In genomic region chr7:132193606-132194005, GRCm38 (mm10) we compare ENCODE assay signal across 23 mouse cellular contexts. TPM values are rescaled to one million over a fixed set of nuclear protein-coding genes. Genes with fewer than 3 reads are reported as not detected.
DNase-seq lines count a peak whose midpoint lies in the region; ATAC-seq lines count a peak whose summit lies in the region.
"Had no signal": no experiment of that assay in that cellular context is flagged by ENCODE, and none has a peak within 500 bp of the region (broad histone marks: within the 10 kb centered on the region; RNA-seq: fewer than 3 reads in every experiment).

No protein-coding gene starts in this region.

- WGBS in heart, embryonic 11.5 days (ENCODE audit: insufficient replicate concordance) = 92% methylated on average over 2 of the region's 2 CpGs
- WGBS in midbrain, embryonic 11.5 days = 95% methylated on average over 2 of the region's 2 CpGs
- 98% methylated on average over 2 of the region's 2 CpGs for WGBS in midbrain, embryonic 16.5 days

- H3K9ac ChIP-seq in heart, embryonic 11.5 days (ENCODE audit: low read depth, low read length) = no peak overlapping the region
- no peak overlapping the region for H3K9ac ChIP-seq in midbrain, embryonic 11.5 days (ENCODE audit: low read length)
- no peak overlapping the region for H3K9ac ChIP-seq in midbrain, embryonic 16.5 days (ENCODE audit: low read depth, low read length)
- H3K9ac ChIP-seq: hindbrain, embryonic 12.5 days; liver, embryonic 15.5 days; lung, embryonic 15.5 days; neural tube, embryonic 15.5 days had no signal

- H3K36me3 ChIP-seq in heart, embryonic 11.5 days (ENCODE audit: control insufficient read depth, insufficient read depth, low read length) = no peaks in the 10 kb centered on the region
- no peaks in the 10 kb centered on the region for H3K36me3 ChIP-seq in midbrain, embryonic 11.5 days (ENCODE audit: control insufficient read depth, insufficient read depth, low read length)
- H3K36me3 ChIP-seq in midbrain, embryonic 16.5 days (ENCODE audit: control insufficient read depth, insufficient read depth, low read length) = no peaks in the 10 kb centered on the region
- H3K36me3 ChIP-seq: hindbrain, embryonic 12.5 days; limb, embryonic 10.5 days; liver, embryonic 15.5 days; lung, embryonic 15.5 days; neural tube, embryonic 15.5 days had no signal

- H3K27me3 ChIP-seq in heart, embryonic 11.5 days (ENCODE audit: control insufficient read depth, insufficient read depth, low read length) = no peaks in the 10 kb centered on the region
- H3K27me3 ChIP-seq in midbrain, embryonic 11.5 days (ENCODE audit: control insufficient read depth, insufficient read depth, low read length) = no peaks in the 10 kb centered on the region
- no peaks in the 10 kb centered on the region for H3K27me3 ChIP-seq in midbrain, embryonic 16.5 days (ENCODE audit: control insufficient read depth, insufficient read depth, low read depth, low read length)
- H3K27me3 ChIP-seq: hindbrain, embryonic 12.5 days; liver, embryonic 15.5 days; lung, embryonic 15.5 days had no signal

- no peak for ATAC-seq in heart, embryonic 11.5 days (replicated peaks; ENCODE audit: insufficient number of reproducible peaks, low FRiP score, low TSS enrichment)
- ATAC-seq in midbrain, embryonic 11.5 days (ENCODE audit: low FRiP score) = no peak
- ATAC-seq in midbrain, embryonic 16.5 days = no peak
- no peak for ATAC-seq in erythroid progenitor cell, adult 5-6 weeks (replicated peaks; ENCODE audit: low FRiP score, poor library complexity, severe bottlenecking)

- no peak overlapping the region for H3K4me2 ChIP-seq in heart, embryonic 11.5 days
- H3K4me2 ChIP-seq in midbrain, embryonic 11.5 days = no peak overlapping the region
- H3K4me2 ChIP-seq in midbrain, embryonic 16.5 days (ENCODE audit: low read length) = no peak overlapping the region
- H3K4me2 ChIP-seq: hindbrain, embryonic 12.5 days; liver, embryonic 15.5 days; lung, embryonic 15.5 days; neural tube, embryonic 15.5 days had no signal

- H3K4me3 ChIP-seq in heart, embryonic 11.5 days (ENCODE audit: low read depth, low read length) = no peak overlapping the region
- no peak overlapping the region for H3K4me3 ChIP-seq in midbrain, embryonic 11.5 days (ENCODE audit: low read depth, low read length)
- H3K4me3 ChIP-seq in midbrain, embryonic 16.5 days (ENCODE audit: low read depth, low read length) = no peak overlapping the region
- H3K4me3 ChIP-seq: hindbrain, embryonic 12.5 days; limb, embryonic 10.5 days; liver, embryonic 15.5 days; lung, embryonic 15.5 days; neural tube, embryonic 15.5 days had no signal

- no peaks in the 10 kb centered on the region for H3K4me1 ChIP-seq in heart, embryonic 11.5 days (ENCODE audit: control insufficient read depth, insufficient read depth, low read length)
- no peaks in the 10 kb centered on the region for H3K4me1 ChIP-seq in midbrain, embryonic 11.5 days (ENCODE audit: control insufficient read depth, insufficient read depth, low read length)
- H3K4me1 ChIP-seq in midbrain, embryonic 16.5 days (ENCODE audit: control insufficient read depth, insufficient read depth, low read length) = no peaks in the 10 kb centered on the region
- H3K4me1 ChIP-seq: liver, embryonic 15.5 days; lung, embryonic 15.5 days; neural tube, embryonic 15.5 days had no signal

- H3K9me3 ChIP-seq in heart, embryonic 11.5 days (replicated peaks; ENCODE audit: control insufficient read depth, low read length) = no peaks in the 10 kb centered on the region
- no peaks in the 10 kb centered on the region for H3K9me3 ChIP-seq in midbrain, embryonic 11.5 days (ENCODE audit: control insufficient read depth, low read length)
- no peaks in the 10 kb centered on the region for H3K9me3 ChIP-seq in midbrain, embryonic 16.5 days (replicated peaks; ENCODE audit: control insufficient read depth, low read length, poor library complexity, severe bottlenecking)
- H3K9me3 ChIP-seq: hindbrain, embryonic 12.5 days; limb, embryonic 10.5 days; liver, embryonic 15.5 days; lung, embryonic 15.5 days; neural tube, embryonic 15.5 days had no signal

- peak; percentile 25 for DNase-seq in adrenal gland, adult 2 months
- DNase-seq in adrenal gland, postnatal 25 days = no peak
- DNase-seq in heart, adult 18-20 months = peak; percentile 53 to 66
- peak; percentile 21 for DNase-seq in midbrain, embryonic 11.5 days (ENCODE audit: low spot score, missing footprints)
- DNase-seq: cerebellum, adult 8-10 months; gastrocnemius, postnatal 36 days; kidney, adult 8-10 months; kidney, postnatal 10 days; liver; lung, postnatal 4 days; right cerebral cortex, adult 18-20 months; thymus, adult 2 months; thymus, postnatal 4 days had no signal

- H3K27ac ChIP-seq in heart, embryonic 11.5 days (ENCODE audit: low read depth, low read length) = no peak overlapping the region
- H3K27ac ChIP-seq in midbrain, embryonic 11.5 days (ENCODE audit: low read depth, low read length) = no peak overlapping the region
- no peak overlapping the region for H3K27ac ChIP-seq in midbrain, embryonic 16.5 days (ENCODE audit: low read length)
- H3K27ac ChIP-seq: hindbrain, embryonic 12.5 days; limb, embryonic 10.5 days; liver, embryonic 15.5 days; lung, embryonic 15.5 days; neural tube, embryonic 15.5 days; stomach, postnatal 0 days had no signal

RNA-seq across cellular contexts. Expression of gene Cpxm2, which starts 39.1 kb away (rescaled TPM):
- total RNA-seq in adrenal gland, adult 2 months (2021) = 10 to 100 TPM; 15.0 to 27.5 TPM
- polyA plus RNA-seq in adrenal gland, adult 2 months (2012; rRNA removed) = 9.9 and 11.6 TPM in 2 replicates
- 6.5 and 6.7 TPM in 2 replicates for total RNA-seq in adrenal gland, postnatal 25 days (2021)
- 10 to 100 TPM; 35.9 to 58.1 TPM for total RNA-seq in heart, adult 18-20 months (2021)
- 0.10 TPM in 1 of 2 replicates, not detected in the other for polyA plus RNA-seq in heart, embryonic 11.5 days (2014; fragmentation: Nextera tagmentation; extraction: Ambion mirVana)
- polyA plus RNA-seq in midbrain, embryonic 11.5 days (2014; fragmentation: Nextera tagmentation; extraction: Ambion mirVana) = 0.72 and 1.3 TPM in 2 replicates
- polyA plus RNA-seq in midbrain, embryonic 16.5 days (2015; fragmentation: Nextera tagmentation; extraction: Ambion mirVana) = 1.3 and 1.6 TPM in 2 replicates
- not detected in 2 replicates for total RNA-seq in erythroid progenitor cell, adult 5-6 weeks (2015; ENCODE audit: low replicate concordance)
- total RNA-seq in erythroid progenitor cell, adult 5-6 weeks (2017; ENCODE audit: low replicate concordance) = not detected in 2 replicates
- total RNA-seq: megakaryocyte-erythroid progenitor cell, adult 5-6 weeks had no signal
